Mouse (Mus musculus) E14TG2a.4 (cell line): ENCODE results near the gene Emc7.

Source experiments
- H3K27me3 ChIP-seq: 2 replicates; pipeline ENCODE4 v1.6.1; 2014; ENCODE audit warnings: low read length, control low read depth; ENCODE audit not compliant: insufficient read depth
- H3K36me3 ChIP-seq: 2 replicates; pipeline ENCODE4 v1.6.1; 2014; ENCODE audit warnings: low read length, control low read depth; ENCODE audit not compliant: insufficient read depth
- H3K4me1 ChIP-seq: replicated peaks from 2 replicates; pipeline ENCODE4 v1.6.1; 2014; ENCODE audit warnings: low read depth, low read length, control low read depth
- H3K4me3 ChIP-seq: replicated peaks from 2 replicates; pipeline ENCODE4 v1.5.1; 2014; ENCODE audit warnings: mild to moderate bottlenecking, low read length
- H3K9me3 ChIP-seq: 2 replicates; pipeline ENCODE4 v1.6.1; 2014; ENCODE audit warnings: low read length, control low read depth
- CTCF ChIP-seq: conservative IDR thresholded peaks from 2 replicates; pipeline ENCODE4 v1.5.1; 2014; ENCODE audit warnings: low read length
- NANOG ChIP-seq: IDR thresholded peaks from 2 replicates; pipeline ENCODE4 v1.6.1; 2014; ENCODE audit warnings: borderline replicate concordance, low read length, mixed read lengths
- POU5F1 ChIP-seq: IDR thresholded peaks from 2 replicates; pipeline ENCODE4 v1.6.1; 2014; ENCODE audit warnings: low read length, borderline replicate concordance

The Emc7 gene

DNA sequence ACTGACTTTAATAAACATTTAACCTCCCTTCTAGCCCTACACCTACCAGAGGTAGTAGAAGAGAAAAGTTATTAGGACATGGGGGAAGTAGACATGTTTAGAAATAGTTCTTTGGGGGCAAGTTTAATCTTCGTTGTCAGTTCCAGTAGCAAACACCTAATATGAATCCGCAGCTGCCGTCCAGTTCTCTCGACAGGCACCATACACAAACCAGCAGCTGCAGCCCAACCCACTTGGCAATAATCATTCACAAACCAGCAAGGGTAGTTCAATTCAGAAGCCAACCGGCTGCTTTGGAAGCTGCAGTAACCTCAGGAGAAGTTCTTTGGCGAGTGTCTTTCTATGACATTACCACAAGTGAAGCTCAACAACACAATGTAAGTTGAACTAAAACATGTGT is 49.2 kb downstream of the Emc7 start:
- TF ChIP-seq CTCF (no peak), NANOG (no peak), POU5F1 (no peak)
- Histone ChIP-seq H3K9me3 (no peaks in the 10 kb centered on the region), H3K4me3 (no peak overlapping the region), H3K4me1 (peaks cover 45% of the 10 kb centered on the region), H3K36me3 (no peaks in the 10 kb centered on the region), H3K27me3 (no peaks in the 10 kb centered on the region)

DNA sequence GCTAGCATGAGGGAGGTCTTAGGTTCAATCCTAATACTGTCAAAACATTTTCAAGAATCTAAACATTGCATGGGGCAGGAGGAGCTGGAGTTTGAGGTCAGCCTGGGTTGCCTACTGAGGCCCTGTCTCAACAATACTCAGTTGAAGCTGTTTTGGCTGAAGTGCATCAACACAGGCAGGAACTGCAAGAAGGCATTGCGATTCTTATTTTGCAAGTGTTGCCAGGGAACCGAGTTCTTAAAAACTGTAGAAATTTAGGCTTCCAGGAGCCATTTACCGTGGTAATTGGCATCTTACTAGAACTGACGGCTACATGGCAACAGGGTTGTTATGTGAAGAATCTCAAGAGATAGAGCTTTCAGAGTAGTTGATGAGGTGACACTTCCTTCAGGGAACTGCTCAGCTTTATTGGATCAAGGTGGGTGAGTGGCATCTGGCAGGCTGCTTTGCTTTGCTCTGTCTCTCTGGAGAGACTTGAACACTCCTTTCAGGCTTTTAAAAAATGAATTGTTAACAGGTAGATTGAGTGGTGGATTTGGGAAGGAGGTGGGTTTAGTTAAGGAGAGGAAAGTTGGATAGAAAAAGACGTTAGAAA is 52.1 kb downstream of the Emc7 start:
- no peaks in the 10 kb centered on the region for H3K27me3 ChIP-seq

DNA sequence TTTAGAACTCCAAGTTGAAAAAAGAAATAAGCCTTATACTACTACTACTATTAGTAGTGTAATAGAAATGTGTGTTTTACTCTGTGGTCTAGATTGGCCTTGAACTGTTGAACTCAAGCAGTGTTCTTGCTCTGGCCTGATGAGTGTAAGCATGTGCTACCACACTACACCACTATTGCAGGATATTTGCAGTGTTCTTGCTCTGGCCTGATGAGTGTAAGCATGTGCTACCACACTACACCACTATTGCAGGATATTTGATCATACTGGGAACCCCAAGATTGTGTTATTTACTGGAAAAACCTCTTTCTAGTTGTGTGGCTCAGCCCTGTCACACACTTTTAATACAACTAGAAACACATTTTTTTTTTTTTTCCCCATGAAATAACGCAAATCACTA is 52.6 kb downstream of the Emc7 start:
- H3K36me3 ChIP-seq, result no peaks in the 10 kb centered on the region
- peaks cover 28% of the 10 kb centered on the region for H3K4me1 ChIP-seq
- H3K27me3 ChIP-seq, result no peaks in the 10 kb centered on the region
- H3K9me3 ChIP-seq, result no peaks in the 10 kb centered on the region
- H3K4me3 ChIP-seq, result no peak overlapping the region
- TF ChIP-seq NANOG (no peak), POU5F1 (no peak), CTCF (no peak)

More for the DNA sequence above, 52.1 kb downstream of the Emc7 start:
- TF ChIP-seq CTCF, result no peak
- no peak for TF ChIP-seq NANOG
- no peak for TF ChIP-seq POU5F1
- Histone ChIP-seq H3K36me3 (no peaks in the 10 kb centered on the region), H3K4me3 (no peak overlapping the region), H3K9me3 (no peaks in the 10 kb centered on the region), H3K4me1 (peaks cover 31% of the 10 kb centered on the region)

DNA sequence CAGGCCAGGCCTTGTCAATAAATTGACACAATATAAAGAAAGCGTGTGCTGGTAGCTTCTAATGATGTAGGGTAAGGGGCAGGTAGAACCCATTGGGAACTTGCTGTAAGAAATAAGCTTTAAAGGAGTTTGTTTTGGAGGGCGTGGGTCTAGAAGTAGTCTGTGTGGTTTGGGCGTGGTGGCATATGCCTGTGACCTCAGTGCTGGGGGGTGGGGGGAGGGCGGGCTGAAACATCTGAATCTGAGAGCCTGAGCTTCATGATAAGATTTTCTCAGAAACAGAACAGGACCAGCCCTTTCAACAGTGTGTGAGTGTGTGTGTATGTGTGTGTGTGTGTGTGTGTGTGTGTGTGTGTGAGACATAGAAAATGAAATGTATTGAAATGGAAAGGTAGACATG is 55.3 kb downstream of the Emc7 start:
- TF ChIP-seq POU5F1 (no peak), NANOG (no peak), CTCF (no peak)
- Histone ChIP-seq H3K27me3 (no peaks in the 10 kb centered on the region), H3K4me3 (no peak overlapping the region), H3K36me3 (no peaks in the 10 kb centered on the region), H3K9me3 (no peaks in the 10 kb centered on the region), H3K4me1 (peaks cover 23% of the 10 kb centered on the region)

- TF ChIP-seq CTCF (peak; percentile 16; the same call in 1 of the 2 replicates), NANOG (no peak)
- Histone ChIP-seq H3K27me3 (no peaks in the 10 kb centered on the region), H3K36me3 (0 out of 2 replicates have a peak, but pooled peaks cover 3% of the 10 kb centered on the region), H3K4me3 (no peak overlapping the region), H3K4me1 (peaks cover 21% of the 10 kb centered on the region), H3K9me3 (no peaks in the 10 kb centered on the region)
Observed at GRCm38 (mm10) chr2:112513036-112513435, 58.2 kb downstream of the Emc7 start.

GRCm38 (mm10) chr2:112516728-112517127 is 61.9 kb downstream of the Emc7 start:
- no peaks in the 10 kb centered on the region for H3K27me3 ChIP-seq
- no peak overlapping the region for H3K4me3 ChIP-seq
- no peak for TF ChIP-seq CTCF
- no peak for TF ChIP-seq POU5F1
- no peaks in the 10 kb centered on the region for H3K9me3 ChIP-seq
- H3K4me1 ChIP-seq, result peaks cover 5% of the 10 kb centered on the region
- H3K36me3 ChIP-seq, result 0 out of 2 replicates have a peak, but pooled peaks cover 3% of the 10 kb centered on the region

DNA sequence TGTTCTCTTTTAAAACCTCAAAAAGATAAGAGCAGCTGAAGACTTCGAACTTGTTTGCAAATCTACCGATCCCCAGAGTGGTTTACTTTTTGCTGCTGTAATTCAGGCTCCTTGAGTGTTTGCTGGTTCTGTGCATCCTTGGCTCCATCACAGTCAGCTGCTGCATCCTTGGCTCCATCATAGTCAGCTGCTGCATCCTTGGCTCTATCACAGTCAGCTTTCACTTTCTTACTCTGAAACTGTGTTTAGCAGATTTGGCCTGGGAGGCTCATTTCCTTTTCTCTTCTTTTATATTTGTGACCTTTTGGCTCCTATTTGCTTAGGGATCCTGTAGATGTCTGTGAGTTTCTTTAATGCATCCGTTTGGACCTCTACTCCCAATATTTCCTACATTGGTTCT is 62.4 kb downstream of the Emc7 start:
- Histone ChIP-seq H3K4me1 (peaks cover 5% of the 10 kb centered on the region), H3K4me3 (no peak overlapping the region), H3K36me3 (0 out of 2 replicates have a peak, but pooled peaks cover 3% of the 10 kb centered on the region), H3K9me3 (no peaks in the 10 kb centered on the region), H3K27me3 (no peaks in the 10 kb centered on the region)
- TF ChIP-seq NANOG (no peak), POU5F1 (no peak), CTCF (no peak)

DNA sequence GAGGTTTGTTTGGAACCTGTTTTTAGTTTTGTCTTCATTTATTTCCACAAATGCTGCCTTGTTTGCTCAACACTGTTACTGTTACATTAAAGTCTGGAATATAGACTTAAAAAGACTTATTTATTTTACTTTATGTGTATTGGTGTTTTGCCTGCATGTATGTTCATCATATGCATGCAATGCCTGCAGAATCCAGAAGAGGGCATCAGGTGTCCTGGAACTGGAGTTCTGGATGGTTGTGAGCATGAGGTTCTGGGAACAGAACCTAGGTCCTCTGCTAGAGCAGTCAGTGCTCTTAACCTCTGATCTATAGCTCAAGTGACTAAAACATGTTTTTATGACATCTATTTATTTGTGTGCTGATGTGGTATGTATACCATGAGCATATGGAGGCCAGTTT is 63.7 kb downstream of the Emc7 start:
- no peak overlapping the region for H3K4me3 ChIP-seq
- TF ChIP-seq CTCF (peak; percentile 61), POU5F1 (no peak)
- H3K4me1 ChIP-seq, result peaks cover 5% of the 10 kb centered on the region
- H3K36me3 ChIP-seq, result 0 out of 2 replicates have a peak, but pooled peaks cover 3% of the 10 kb centered on the region
- H3K9me3 ChIP-seq, result no peaks in the 10 kb centered on the region
- H3K27me3 ChIP-seq, result no peaks in the 10 kb centered on the region
